9 mouse cellular contexts compared by ENCODE assay signal in genomic region chr2:142967250-142967649, GRCm38 (mm10).
DNase-seq lines count a peak whose midpoint lies in the region; ATAC-seq and TF ChIP-seq lines count a peak whose summit lies in the region.
"Had no signal": no experiment of that assay in that cellular context is flagged by ENCODE, and none has a peak within 500 bp of the region (broad histone marks: within the 10 kb centered on the region; RNA-seq: fewer than 3 reads in every experiment).

No protein-coding gene starts in this region.

- H3K9ac ChIP-seq in liver, embryonic 14.5 days (replicated peaks): no peak overlapping the region
- H3K9ac ChIP-seq in neural tube, embryonic 14.5 days (replicated peaks; ENCODE audit: low read depth, low read length): no peak overlapping the region
- H3K9ac ChIP-seq: heart, embryonic 15.5 days had no signal

- 21% methylated on average over 4 of the region's 4 CpGs for WGBS in liver, embryonic 14.5 days (ENCODE audit: insufficient replicate concordance)
- 19% methylated on average over 4 of the region's 4 CpGs for WGBS in neural tube, embryonic 14.5 days

- TF ChIP-seq CTCF in liver, embryonic 14.5 days (IDR thresholded peaks at IDR 0.05; ENCODE audit: low read depth): peak; percentile 67

- no peak for TF ChIP-seq EP300 in liver, embryonic 14.5 days (IDR thresholded peaks at IDR 0.05; ENCODE audit: low read depth)

- no peak for ATAC-seq in liver, embryonic 14.5 days (ENCODE audit: insufficient read depth)
- ATAC-seq in neural tube, embryonic 14.5 days (ENCODE audit: low read depth): 0 out of 2 replicates have a peak, but pooled peaks have one; percentile 46

- no peak overlapping the region for H3K4me3 ChIP-seq in liver, embryonic 14.5 days (ENCODE audit: insufficient read depth in 1 of 2, low read depth in 2 of 2, low read length in 2 of 2)
- H3K4me3 ChIP-seq in neural tube, embryonic 14.5 days (ENCODE audit: low read depth, low read length): no peak overlapping the region
- H3K4me3 ChIP-seq: heart, embryonic 15.5 days had no signal

- H3K9me3 ChIP-seq in liver, embryonic 14.5 days (ENCODE audit: control insufficient read depth, low read length): no peaks in the 10 kb centered on the region
- H3K9me3 ChIP-seq in neural tube, embryonic 14.5 days (ENCODE audit: control insufficient read depth, low read length): no peaks in the 10 kb centered on the region
- H3K9me3 ChIP-seq: heart, embryonic 15.5 days had no signal

- H3K27ac ChIP-seq in liver, embryonic 14.5 days: no peak overlapping the region
- H3K27ac ChIP-seq in neural tube, embryonic 14.5 days (ENCODE audit: low read depth, low read length): no peak overlapping the region
- H3K27ac ChIP-seq: heart, embryonic 15.5 days had no signal

- no peak overlapping the region for H3K4me2 ChIP-seq in liver, embryonic 14.5 days (ENCODE audit: low read depth)
- no peak overlapping the region for H3K4me2 ChIP-seq in neural tube, embryonic 14.5 days (ENCODE audit: low read depth, low read length)
- H3K4me2 ChIP-seq: heart, embryonic 15.5 days had no signal

- peak; percentile 49 to 51 for DNase-seq in B cell, adult 2 months
- peak; percentile 48 for DNase-seq in Muller cell, postnatal 12 days (ENCODE audit: inconsistent ontology term)
- DNase-seq in cerebellum, adult 9-10 months: peak; percentile 55
- peak; percentile 18 to 68 for DNase-seq in frontal cortex, postnatal 14 days (ENCODE audit: low spot score in 2 of 2)
- DNase-seq in kidney, postnatal 14 days: peak; percentile 70
- DNase-seq in liver, embryonic 14.5 days (ENCODE audit: low read depth in 3 of 3, low spot score in 3 of 3): peak in 2 of 3 experiments; percentile 3 to 22
- DNase-seq in urinary bladder, postnatal 25 days (ENCODE audit: low spot score): peak; percentile 49

- H3K27me3 ChIP-seq in liver, embryonic 14.5 days (ENCODE audit: control insufficient read depth, insufficient read depth, low read length): no peaks in the 10 kb centered on the region
- H3K27me3 ChIP-seq in neural tube, embryonic 14.5 days (ENCODE audit: control insufficient read depth, insufficient read depth, low read length): no peaks in the 10 kb centered on the region
- H3K27me3 ChIP-seq: heart, embryonic 15.5 days had no signal

- H3K4me1 ChIP-seq in liver, embryonic 14.5 days (replicated peaks; ENCODE audit: control insufficient read depth in 2 of 2, insufficient read depth in 2 of 2, low read length in 1 of 2): no peaks in the 10 kb centered on the region
- H3K4me1 ChIP-seq in neural tube, embryonic 14.5 days (ENCODE audit: control insufficient read depth, insufficient read depth, low read length): no peaks in the 10 kb centered on the region
- H3K4me1 ChIP-seq: heart, embryonic 15.5 days had no signal

- H3K36me3 ChIP-seq in liver, embryonic 14.5 days (replicated peaks; ENCODE audit: control insufficient read depth, insufficient read depth, low read depth): no peaks in the 10 kb centered on the region
- H3K36me3 ChIP-seq in neural tube, embryonic 14.5 days (ENCODE audit: control insufficient read depth, insufficient read depth, low read length): no peaks in the 10 kb centered on the region
- H3K36me3 ChIP-seq: heart, embryonic 15.5 days had no signal

Comparison
In these comparisons a context has a peak if more than half of its experiments do, and no peak if none do; other contexts are left out.
1. DNase-seq: peak in every context shown above with its lines; median percentile 70 in kidney, postnatal 14 days; 55 in cerebellum, adult 9-10 months; 50 in B cell, adult 2 months; 49 in urinary bladder, postnatal 25 days; 48 in Muller cell, postnatal 12 days; 43 in frontal cortex, postnatal 14 days; 12 in liver, embryonic 14.5 days.